Mouse (Mus musculus) bone marrow, adult 2 months (tissue): ENCODE results near the gene 1700086D15Rik. TPM values are rescaled to one million over a fixed set of nuclear protein-coding genes. Genes with fewer than 3 reads are reported as not detected.

Source experiments
- H3K27ac ChIP-seq: fragments of 200-500 bp; 2 replicates; pipeline ENCODE4 v1.5.1; 2012; ENCODE audit warnings: low read depth, mild to moderate bottlenecking, control low read depth, inconsistent platforms, low read length; ENCODE audit not compliant: control insufficient read depth, poor library complexity, insufficient read depth
- H3K4me1 ChIP-seq: fragments of 200-500 bp; 2 replicates; pipeline ENCODE4 v1.6.1; 2011; ENCODE audit warnings: low read length; ENCODE audit not compliant: control insufficient read depth, insufficient read depth
- H3K4me3 ChIP-seq: fragments of 200-500 bp; replicated peaks from 2 replicates; pipeline ENCODE3; 2011; ENCODE audit warnings: mild to moderate bottlenecking, low read depth, low read length, control low read depth; ENCODE audit not compliant: control insufficient read depth
- CTCF ChIP-seq: fragments of 200-500 bp; IDR thresholded peaks from 2 replicates; pipeline ENCODE4 v1.5.1; 2011; ENCODE audit warnings: low read length, control low read depth; ENCODE audit not compliant: control insufficient read depth, insufficient read depth
- POLR2A ChIP-seq: fragments of 200-500 bp; IDR thresholded peaks from 2 replicates; pipeline ENCODE4 v1.6.1; 2011; ENCODE audit warnings: low read depth, mild to moderate bottlenecking, control low read depth, low read length, borderline replicate concordance; ENCODE audit not compliant: control insufficient read depth
- WGBS: fragments of 180-500 bp; shearing (Covaris S2); methylation state at CpG from one replicate; pipeline ENCODE4 v1.1.7; 2018; 5-methylcytosine and 5-hydroxymethylcytosine counted together
- polyA plus RNA-seq: library from polyadenylated mRNA; stranded (reverse); fragments of >200 nt; gene quantifications from 2 replicates; pipeline ENCODE4 v1.2.4, GENCODE M21; 2011; ENCODE audit warnings: low replicate concordance; ENCODE audit not compliant: missing spikeins, insufficient read depth, insufficient read length

Gene 1700086D15Rik
- polyA plus RNA-seq, 1 experiment = not detected

GRCm38 (mm10) chr11:65148441-65148840 is 11.2 kb downstream of the 1700086D15Rik start:
- no peak for TF ChIP-seq POLR2A
- no peak for TF ChIP-seq CTCF
- no peak overlapping the region for H3K4me3 ChIP-seq
- H3K27ac ChIP-seq = no peak overlapping the region
- 74% methylated on average over 7 of the region's 7 CpGs for WGBS
- H3K4me1 ChIP-seq = no peaks in the 10 kb centered on the region

- 73% methylated on average over 4 of the region's 4 CpGs for WGBS
- Histone ChIP-seq H3K4me3 (no peak overlapping the region), H3K4me1 (no peaks in the 10 kb centered on the region), H3K27ac (no peak overlapping the region)
- TF ChIP-seq POLR2A (no peak), CTCF (no peak)
Measured at GRCm38 (mm10) chr11:65142838-65143417, 16.8 kb downstream of the 1700086D15Rik start.

DNA sequence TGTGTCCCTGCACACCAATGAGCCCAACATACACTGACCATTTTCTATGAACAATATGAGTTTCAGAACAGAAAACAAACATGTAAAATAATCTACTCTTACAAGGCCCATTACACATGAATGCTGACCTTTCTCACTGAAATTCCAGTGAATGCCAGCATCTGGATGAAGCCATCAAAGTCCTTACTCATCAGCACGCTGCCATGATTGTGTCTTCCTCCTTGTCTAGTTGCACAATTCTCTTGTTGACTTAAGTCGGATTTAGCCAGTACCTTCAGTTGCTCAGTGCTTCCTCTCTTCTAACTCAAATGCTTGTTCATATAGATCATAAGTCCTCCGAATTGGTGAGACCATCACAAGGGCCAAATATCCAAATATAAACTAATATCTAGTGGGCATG is 20.7 kb downstream of the 1700086D15Rik start:
- no peaks in the 10 kb centered on the region for H3K4me1 ChIP-seq
- no peak overlapping the region for H3K27ac ChIP-seq
- TF ChIP-seq POLR2A = no peak
- TF ChIP-seq CTCF = no peak
- 77% methylated on average over 3 of the region's 3 CpGs for WGBS
- no peak overlapping the region for H3K4me3 ChIP-seq

DNA sequence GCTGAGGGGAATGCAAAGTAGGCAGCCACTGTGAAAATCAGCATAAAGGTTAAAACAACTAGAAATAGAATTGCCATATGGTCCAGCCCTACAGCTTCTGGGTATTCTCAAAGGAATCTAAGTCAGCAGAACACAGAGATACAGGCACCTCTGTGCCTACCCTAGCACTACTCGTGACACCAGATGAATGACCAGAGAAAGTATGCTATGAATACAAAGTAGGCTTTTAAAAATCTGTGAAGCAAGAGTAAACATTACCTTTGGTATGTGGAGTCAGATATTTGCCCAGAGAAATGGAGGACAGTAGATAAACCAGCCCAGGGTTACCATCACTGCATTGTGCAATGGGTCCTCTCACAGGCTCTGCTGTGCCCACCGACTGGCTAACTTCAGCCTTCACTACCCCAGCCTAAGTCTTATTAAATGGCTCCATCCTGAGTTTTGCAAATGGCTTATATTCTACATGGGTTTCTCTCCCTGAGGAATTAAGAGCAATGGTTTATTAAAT is 22.5 kb downstream of the 1700086D15Rik start:
- H3K27ac ChIP-seq = no peak overlapping the region
- TF ChIP-seq CTCF (no peak), POLR2A (no peak)
- H3K4me1 ChIP-seq = no peaks in the 10 kb centered on the region
- H3K4me3 ChIP-seq = no peak overlapping the region
- WGBS = 90% methylated on average over 2 of the region's 2 CpGs

DNA sequence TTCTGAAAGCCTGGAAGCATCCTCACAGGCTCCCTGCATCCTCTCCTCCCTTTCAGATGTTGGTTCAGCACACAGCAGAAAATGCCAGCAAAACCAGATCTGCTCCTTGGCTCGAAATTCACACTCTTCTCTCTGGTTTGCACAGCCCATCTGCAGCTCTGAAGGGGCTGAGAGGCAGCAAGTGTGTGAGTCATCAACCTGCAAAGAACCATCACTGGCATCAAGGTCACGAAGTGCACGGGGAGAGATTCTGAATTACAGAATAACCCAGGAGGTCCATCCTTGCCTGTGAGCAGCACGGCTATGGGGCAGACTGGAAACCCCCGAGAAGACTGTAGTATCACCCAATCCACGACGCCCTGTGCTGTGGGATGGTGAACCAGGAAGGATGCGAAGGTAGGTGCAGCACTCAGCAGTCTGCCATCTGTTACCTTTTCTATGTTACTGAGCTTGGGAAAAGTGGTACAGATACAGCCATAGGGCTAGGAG is 24.4 kb downstream of the 1700086D15Rik start:
- Histone ChIP-seq H3K4me1 (no peaks in the 10 kb centered on the region), H3K4me3 (no peak overlapping the region), H3K27ac (no peak overlapping the region)
- WGBS = 77% methylated on average over 8 of the region's 8 CpGs
- no peak for TF ChIP-seq CTCF

DNA sequence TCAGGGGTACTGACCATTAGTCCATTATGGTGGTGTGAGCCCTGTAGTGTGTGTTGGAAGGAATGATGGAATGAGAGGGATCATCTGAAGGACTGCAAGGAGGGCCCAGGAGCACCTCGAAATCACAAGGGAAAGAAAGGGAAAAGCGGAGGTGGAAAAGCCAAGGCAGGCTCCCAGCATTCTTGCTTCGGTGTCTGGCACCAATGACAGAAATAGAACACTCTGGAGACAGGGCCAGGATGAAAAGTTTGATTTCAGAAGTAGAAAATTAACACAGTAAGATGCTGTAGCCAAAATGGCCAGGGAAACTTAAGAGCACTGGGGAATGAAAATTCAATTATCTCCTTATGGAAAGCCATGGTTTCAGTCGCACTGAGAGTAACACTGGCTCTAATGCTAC is 26.0 kb downstream of the 1700086D15Rik start:
- Histone ChIP-seq H3K4me1 (no peaks in the 10 kb centered on the region), H3K27ac (no peak overlapping the region), H3K4me3 (no peak overlapping the region)
- 69% methylated on average over 4 of the region's 4 CpGs for WGBS
- no peak for TF ChIP-seq CTCF
- TF ChIP-seq POLR2A = no peak

GRCm38 (mm10) chr11:65129110-65129509 is 30.6 kb downstream of the 1700086D15Rik start:
- no peaks in the 10 kb centered on the region for H3K4me1 ChIP-seq
- TF ChIP-seq POLR2A (no peak), CTCF (0 out of 2 replicates have a peak, but pooled peaks have one; percentile 5)
- no peak overlapping the region for H3K4me3 ChIP-seq
- no peak overlapping the region for H3K27ac ChIP-seq
- WGBS = 78% methylated on average over 4 of the region's 4 CpGs

DNA sequence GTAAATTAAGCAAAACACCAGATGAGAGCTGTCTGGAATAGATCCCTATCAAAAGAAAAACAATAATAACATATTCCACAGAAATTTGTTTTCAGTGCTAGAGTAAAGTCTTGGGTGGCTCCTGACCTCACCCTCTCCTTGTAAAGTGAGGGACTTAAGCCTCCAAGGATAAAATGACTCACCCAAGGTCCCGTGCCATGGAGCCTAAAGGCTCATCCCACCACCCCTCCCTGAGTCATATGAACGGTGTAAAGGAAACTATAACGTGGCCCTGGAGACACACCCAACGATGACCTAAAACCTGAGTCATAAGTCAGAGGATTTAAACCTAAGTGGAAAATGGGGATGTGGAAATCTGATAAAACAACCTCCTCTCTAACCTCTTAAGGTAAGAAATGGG is 31.0 kb downstream of the 1700086D15Rik start:
- no peak overlapping the region for H3K4me3 ChIP-seq
- 60% methylated on average over 4 of the region's 4 CpGs for WGBS

More for the DNA sequence above, 31.0 kb downstream of the 1700086D15Rik start:
- Histone ChIP-seq H3K27ac (no peak overlapping the region), H3K4me1 (no peaks in the 10 kb centered on the region)
- TF ChIP-seq POLR2A = no peak
- no peak for TF ChIP-seq CTCF
